Mouse (Mus musculus) liver, embryonic 14.5 days (tissue): ENCODE results near the gene Evx2. TPM values are rescaled to one million over a fixed set of nuclear protein-coding genes. Genes with fewer than 3 reads are reported as not detected.

Experiments
- ATAC-seq: fragments of 200-750 bp; cut with Nextera tagmentation; 2 replicates; pipeline ENCODE4 v1.8.0; 2017; ENCODE audit warnings: moderate number of reproducible peaks, mild to moderate bottlenecking, moderate library complexity; ENCODE audit not compliant: insufficient read depth
- DNase-seq, 3 experiments: peaks; one replicate each; pipeline ENCODE4 v3.0.0-alpha.2; 2012 to 2013; ENCODE audit warnings: low read depth in 3 of 3, low spot score in 3 of 3
- H3K27ac ChIP-seq: fragments of 300-500 bp; sonication (generic); 2 replicates; pipeline ENCODE4 v1.5.1; 2014; ENCODE audit warnings: moderate library complexity, mild to moderate bottlenecking, control low read depth, inconsistent platforms
- H3K27me3 ChIP-seq: fragments of 300-500 bp; sonication (generic); 2 replicates; pipeline ENCODE4 v1.6.1; 2014; ENCODE audit warnings: mild to moderate bottlenecking, low read length, moderate library complexity; ENCODE audit not compliant: control insufficient read depth, insufficient read depth
- H3K36me3 ChIP-seq: fragments of 300-500 bp; sonication (generic); replicated peaks from 2 replicates; pipeline ENCODE4 v1.6.1; 2014; ENCODE audit warnings: low read depth; ENCODE audit not compliant: control insufficient read depth, insufficient read depth
- H3K4me1 ChIP-seq, 2 experiments: fragments of 200-500 bp in 1 of 2; fragments of 300-500 bp in 1 of 2; sonication (generic) in 1 of 2; replicated peaks; 2 replicates each; pipeline ENCODE4 v1.6.1; 2012 to 2014; ENCODE audit warnings: antibody characterized with exemption in 1 of 2, inconsistent platforms in 1 of 2, low read length in 1 of 2; ENCODE audit not compliant: control insufficient read depth in 2 of 2, insufficient read depth in 2 of 2
- H3K4me2 ChIP-seq: fragments of 300-500 bp; sonication (generic); 2 replicates; pipeline ENCODE4 v1.6.1; 2014; ENCODE audit warnings: low read depth, mild to moderate bottlenecking, control low read depth, moderate library complexity
- H3K4me3 ChIP-seq, 2 experiments: fragments of 200-500 bp in 1 of 2; fragments of 300-500 bp in 1 of 2; sonication (generic) in 1 of 2; 2 replicates each; pipeline ENCODE4 v1.5.1; 2012 to 2014; ENCODE audit warnings: low read depth in 2 of 2, low read length in 2 of 2, mild to moderate bottlenecking in 2 of 2, control low read depth in 1 of 2, inconsistent platforms in 1 of 2, moderate library complexity in 1 of 2; ENCODE audit not compliant: insufficient read depth in 1 of 2
- H3K9ac ChIP-seq: fragments of 300-500 bp; sonication (generic); replicated peaks from 2 replicates; pipeline ENCODE4 v1.6.1; 2014; ENCODE audit warnings: mild to moderate bottlenecking, control low read depth, moderate library complexity
- H3K9me3 ChIP-seq: fragments of 300-500 bp; sonication (generic); 2 replicates; pipeline ENCODE4 v1.6.1; 2016; ENCODE audit warnings: low read length, mixed read lengths; ENCODE audit not compliant: control insufficient read depth
- CTCF ChIP-seq: IDR thresholded peaks from 2 replicates; pipeline ENCODE4 v1.5.1; 2016; ENCODE audit warnings: antibody characterized with exemption, low read depth, control low read depth
- EP300 ChIP-seq: IDR thresholded peaks from 2 replicates; pipeline ENCODE4 v1.6.1; 2016; ENCODE audit warnings: antibody characterized with exemption, low read depth
- WGBS: fragments of 180-500 bp; shearing (Covaris S2); extraction: QIAGEN DNeasy Blood & Tissue Kit; methylation state at CpG from one replicate; pipeline ENCODE4 v1.1.7; 2014; ENCODE audit not compliant: insufficient replicate concordance; 5-methylcytosine and 5-hydroxymethylcytosine counted together
- polyA plus RNA-seq, 2 experiments: library from polyadenylated mRNA; depleted of rRNA in 1 of 2; stranded (reverse) in 1 of 2; unstranded in 1 of 2; fragments of >200 nt; fragmentation: Nextera tagmentation in 1 of 2; extraction: Ambion mirVana in 1 of 2; gene quantifications; 2 replicates each; pipeline versions ENCODE4 v1.2.1 to v1.2.3; 2012 to 2014

The Evx2 gene
- polyA plus RNA-seq, 2 experiments, result 0.02 TPM; not detected in 1

- peaks cover 91% of the 10 kb centered on the region for H3K27me3 ChIP-seq
- no peak overlapping the region for H3K9ac ChIP-seq
- no peaks in the 10 kb centered on the region for H3K9me3 ChIP-seq
- WGBS, result 27% methylated on average over 2 of the region's 2 CpGs
- no peaks in the 10 kb centered on the region for H3K4me1 ChIP-seq
- no peaks in the 10 kb centered on the region for H3K36me3 ChIP-seq
- no peak for ATAC-seq
- H3K4me2 ChIP-seq, result no peak overlapping the region
- no peak for DNase-seq
- no peak for TF ChIP-seq EP300
- no peak for TF ChIP-seq CTCF
- H3K4me3 ChIP-seq, result no peak overlapping the region
- no peak overlapping the region for H3K27ac ChIP-seq
These were observed 6.4 kb downstream of the Evx2 start for GRCm38 (mm10) chr2:74652996-74653340.

DNA sequence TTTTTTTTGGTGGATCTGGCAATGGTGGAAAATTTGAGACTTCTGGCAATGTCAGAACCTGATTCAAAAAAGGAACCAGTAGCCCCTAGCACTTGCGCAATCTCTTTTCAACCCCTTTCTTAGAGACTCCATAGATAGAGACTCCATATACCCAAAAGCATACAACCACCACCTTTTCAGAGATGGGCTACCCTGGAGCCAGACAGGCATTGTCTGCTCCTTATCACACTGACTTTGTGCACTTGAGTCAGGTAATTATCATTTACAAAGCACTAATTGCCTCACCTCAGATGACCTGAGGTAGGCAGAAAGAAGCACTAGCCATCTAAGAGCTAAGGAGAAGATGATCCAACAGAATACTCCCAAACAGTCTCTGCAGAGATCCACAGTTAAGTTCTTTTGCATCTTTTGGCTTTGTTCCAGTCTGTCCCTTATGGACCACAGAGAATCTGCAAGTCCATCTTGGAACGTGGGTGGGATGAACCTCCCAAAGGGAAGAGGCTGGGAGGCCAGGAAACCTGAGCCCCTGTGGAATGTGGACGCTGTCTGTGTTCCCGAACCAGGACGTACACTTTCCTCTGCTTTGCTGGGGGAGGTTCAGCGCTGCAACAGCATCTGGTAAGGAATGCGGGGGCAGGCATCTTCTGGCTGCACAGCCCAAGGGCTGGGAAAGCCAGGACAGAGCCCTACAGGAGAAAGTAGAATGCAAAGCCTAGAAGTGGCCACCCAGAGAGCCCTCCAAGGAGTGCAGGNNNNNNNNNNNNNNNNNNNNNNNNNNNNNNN lies 12.1 kb downstream of the Evx2 start:
- Histone ChIP-seq H3K9ac (no peak overlapping the region), H3K27ac (no peak overlapping the region), H3K27me3 (peaks cover 58% of the 10 kb centered on the region), H3K4me3 (no peak overlapping the region), H3K4me1 (no peaks in the 10 kb centered on the region), H3K9me3 (no peaks in the 10 kb centered on the region), H3K36me3 (no peaks in the 10 kb centered on the region), H3K4me2 (no peak overlapping the region)
- no peak for DNase-seq
- TF ChIP-seq EP300 (no peak), CTCF (no peak)
- WGBS, result 12% methylated on average over 7 of the region's 7 CpGs
- no peak for ATAC-seq

DNA sequence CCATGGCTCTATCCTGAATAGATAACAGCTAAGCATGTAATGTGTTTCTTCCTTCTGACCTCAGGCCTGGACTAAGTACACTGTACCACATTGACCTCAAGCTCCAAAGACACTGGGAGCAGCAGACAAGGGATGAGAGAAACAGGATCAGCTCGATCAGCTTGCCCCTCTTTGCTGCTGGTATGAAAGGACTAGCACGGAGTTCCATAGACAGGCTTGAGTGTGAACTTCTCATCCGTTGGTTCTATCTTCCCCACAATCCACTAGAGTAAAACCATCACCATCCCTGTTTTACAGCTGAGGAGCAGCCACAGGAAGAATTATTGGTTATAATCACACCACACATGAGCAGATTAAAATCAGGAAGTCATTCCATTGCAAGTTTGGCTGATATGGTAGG lies 13.7 kb downstream of the Evx2 start:
- TF ChIP-seq CTCF (no peak), EP300 (no peak)
- 47% methylated on average over 3 of the region's 3 CpGs for WGBS
- Histone ChIP-seq H3K9ac (no peak overlapping the region), H3K36me3 (no peaks in the 10 kb centered on the region), H3K9me3 (no peaks in the 10 kb centered on the region), H3K4me1 (no peaks in the 10 kb centered on the region), H3K27me3 (peaks cover 41% of the 10 kb centered on the region), H3K4me3 (no peak overlapping the region), H3K27ac (no peak overlapping the region), H3K4me2 (no peak overlapping the region)
- ATAC-seq (no peak), DNase-seq (no peak)

GRCm38 (mm10) chr2:74642431-74642830 lies 16.9 kb downstream of the Evx2 start:
- no peak overlapping the region for H3K9ac ChIP-seq
- DNase-seq (no peak), ATAC-seq (no peak)
- no peak overlapping the region for H3K4me2 ChIP-seq
- TF ChIP-seq CTCF, result no peak
- TF ChIP-seq EP300, result no peak
- 50% methylated on average over 5 of the region's 5 CpGs for WGBS
- no peak overlapping the region for H3K4me3 ChIP-seq
- no peak overlapping the region for H3K27ac ChIP-seq
- H3K9me3 ChIP-seq, result no peaks in the 10 kb centered on the region
- no peaks in the 10 kb centered on the region for H3K4me1 ChIP-seq
- H3K36me3 ChIP-seq, result no peaks in the 10 kb centered on the region
- peaks cover 10% of the 10 kb centered on the region for H3K27me3 ChIP-seq

GRCm38 (mm10) chr2:74635412-74635811 lies 23.9 kb downstream of the Evx2 start:
- Histone ChIP-seq H3K27me3 (no peaks in the 10 kb centered on the region), H3K9me3 (no peaks in the 10 kb centered on the region), H3K36me3 (no peaks in the 10 kb centered on the region), H3K4me1 (no peaks in the 10 kb centered on the region), H3K27ac (no peak overlapping the region), H3K9ac (no peak overlapping the region), H3K4me2 (no peak overlapping the region), H3K4me3 (no peak overlapping the region)
- 44% methylated on average over 4 of the region's 4 CpGs for WGBS
- ATAC-seq, result no peak
- DNase-seq, result no peak
- TF ChIP-seq CTCF (no peak), EP300 (no peak)
